Mouse (Mus musculus) thymus, adult 2 months (tissue): ENCODE measurements around the gene Galns.

ENCODE experiments used
- CTCF ChIP-seq: fragments of 200-500 bp; IDR thresholded peaks from 2 replicates; pipeline ENCODE4 v1.5.1; 2012; ENCODE audit warnings: mild to moderate bottlenecking, control low read depth, low read length, moderate library complexity, borderline replicate concordance; ENCODE audit not compliant: control insufficient read depth, poor library complexity, insufficient read depth; ENCODE audit errors: extremely low read depth
- POLR2A ChIP-seq: fragments of 200-500 bp; IDR thresholded peaks from 2 replicates; pipeline ENCODE4 v1.6.1; 2012; ENCODE audit warnings: mild to moderate bottlenecking, low read length, control low read depth, moderate library complexity; ENCODE audit not compliant: control insufficient read depth, poor library complexity, insufficient read depth; ENCODE audit errors: extremely low read depth

DNA sequence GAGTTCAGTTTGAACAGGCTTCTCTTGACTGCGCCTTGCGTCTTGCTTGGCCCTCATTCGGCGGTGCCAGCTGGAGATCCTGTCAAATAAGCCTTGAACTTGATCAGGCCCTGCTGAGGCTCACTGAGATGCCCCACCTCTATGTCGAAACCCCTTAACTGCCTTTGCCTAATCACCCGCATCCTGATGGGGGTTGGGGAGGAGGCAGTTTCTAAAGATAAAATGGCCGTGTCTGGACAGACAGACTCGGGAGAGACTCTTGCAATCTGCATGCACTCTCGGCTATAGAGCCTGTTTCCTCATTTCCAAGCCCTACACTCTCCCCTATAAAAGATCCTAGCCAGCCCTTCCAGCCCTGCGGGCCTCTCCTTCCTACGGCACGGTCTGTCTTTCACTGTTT lies 18.0 kb downstream of the Galns start:
- TF ChIP-seq POLR2A, result no peak
- TF ChIP-seq CTCF, result no peak
